8 mouse cellular contexts compared by ENCODE assay signal in genomic region chr15:80706596-80706995, GRCm38 (mm10). TPM values are rescaled to one million over a fixed set of nuclear protein-coding genes. Genes with fewer than 3 reads are reported as not detected.
DNase-seq lines count a peak whose midpoint lies in the region; ATAC-seq and TF ChIP-seq lines count a peak whose summit lies in the region.

No protein-coding gene starts in this region.

- peak in 1 of 2 experiments; percentile 27 for DNase-seq in cerebellum, adult 2 months
- no peak for DNase-seq in cerebellum, postnatal 36 days
- no peak for DNase-seq in testis, postnatal 14 days (ENCODE audit: low spot score)
- DNase-seq in liver, embryonic 11.5 days (ENCODE audit: low spot score), result no peak
- peak; percentile 43 for DNase-seq in stomach, postnatal 0 days (ENCODE audit: low spot score)
- DNase-seq in layer of hippocampus, postnatal 14 days (ENCODE audit: low spot score in 2 of 2), result no peak
- no peak for DNase-seq in ovary, postnatal 36 days (ENCODE audit: low spot score)

- peak overlapping the region; percentile 64 for H3K4me2 ChIP-seq in liver, embryonic 11.5 days
- H3K4me2 ChIP-seq in stomach, postnatal 0 days (replicated peaks; ENCODE audit: low read depth), result peak overlapping the region; percentile 56

- H3K4me1 ChIP-seq in cerebellum, adult 2 months (ENCODE audit: control insufficient read depth, insufficient read depth, low read length), result peaks cover 7% of the 10 kb centered on the region; the same call in 1 of the 2 replicates
- H3K4me1 ChIP-seq in testis, adult 2 months (ENCODE audit: control insufficient read depth, insufficient read depth, low read length), result peaks cover 16% of the 10 kb centered on the region
- peaks cover 11% of the 10 kb centered on the region for H3K4me1 ChIP-seq in liver, embryonic 11.5 days (replicated peaks; ENCODE audit: control insufficient read depth, insufficient read depth, low read length)
- peaks cover 4% of the 10 kb centered on the region; the same call in 1 of the 2 replicates for H3K4me1 ChIP-seq in stomach, postnatal 0 days (replicated peaks; ENCODE audit: control insufficient read depth, insufficient read depth)

- TF ChIP-seq POLR2A in cerebellum, adult 2 months (IDR thresholded peaks at IDR 0.05; ENCODE audit: borderline replicate concordance, insufficient read depth, low read length), result no peak
- TF ChIP-seq POLR2A in testis, adult 2 months (IDR thresholded peaks at IDR 0.05; ENCODE audit: control insufficient read depth, low read depth, low read length), result peak; percentile 37; the same call in 1 of the 2 replicates

- TF ChIP-seq EP300 in stomach, postnatal 0 days (optimal IDR thresholded peaks at IDR 0.05), result no peak

- peak overlapping the region; percentile 60 for H3K4me3 ChIP-seq in cerebellum, adult 2 months (replicated peaks; ENCODE audit: insufficient read depth, low read depth, low read length)
- H3K4me3 ChIP-seq in testis, adult 2 months (ENCODE audit: control insufficient read depth, low read depth, low read length), result peak overlapping the region; percentile 82
- H3K4me3 ChIP-seq in liver, embryonic 11.5 days (ENCODE audit: low read depth, low read length), result peak overlapping the region; percentile 38
- H3K4me3 ChIP-seq in stomach, postnatal 0 days (ENCODE audit: low read depth, low read length), result peak overlapping the region; percentile 25

- no peaks in the 10 kb centered on the region for H3K27me3 ChIP-seq in cerebellum, adult 2 months (ENCODE audit: control insufficient read depth, insufficient read depth, low read length)
- no peaks in the 10 kb centered on the region for H3K27me3 ChIP-seq in testis, adult 2 months (ENCODE audit: control insufficient read depth, insufficient read depth, low read length)
- no peaks in the 10 kb centered on the region for H3K27me3 ChIP-seq in liver, embryonic 11.5 days (replicated peaks; ENCODE audit: control insufficient read depth, insufficient read depth, low read length)
- H3K27me3 ChIP-seq in stomach, postnatal 0 days (ENCODE audit: control insufficient read depth, insufficient read depth, low read length), result no peaks in the 10 kb centered on the region

- H3K36me3 ChIP-seq in testis, adult 2 months (ENCODE audit: control insufficient read depth, insufficient read depth, low read length), result no peaks in the 10 kb centered on the region
- no peaks in the 10 kb centered on the region for H3K36me3 ChIP-seq in liver, embryonic 11.5 days (ENCODE audit: control insufficient read depth, insufficient read depth, low read length)
- no peaks in the 10 kb centered on the region for H3K36me3 ChIP-seq in stomach, postnatal 0 days (ENCODE audit: control insufficient read depth, insufficient read depth, low read length)

- H3K9ac ChIP-seq in liver, embryonic 11.5 days (ENCODE audit: low read depth, low read length), result peak overlapping the region; percentile 39
- peak overlapping the region; percentile 41; the same call in 1 of the 2 replicates for H3K9ac ChIP-seq in stomach, postnatal 0 days (ENCODE audit: low read length)

- H3K27ac ChIP-seq in cerebellum, adult 2 months (ENCODE audit: insufficient read depth, low read length), result no peak overlapping the region
- H3K27ac ChIP-seq in testis, adult 2 months (ENCODE audit: control insufficient read depth, insufficient read depth, low read depth, low read length), result peak overlapping the region; percentile 79
- H3K27ac ChIP-seq in liver, embryonic 11.5 days (ENCODE audit: low read depth, low read length), result 0 out of 2 replicates have a peak overlapping the region, but pooled peaks have one; percentile 6
- peak overlapping the region; percentile 71 for H3K27ac ChIP-seq in stomach, postnatal 0 days (replicated peaks)

- ATAC-seq in liver, embryonic 11.5 days (replicated peaks; ENCODE audit: low FRiP score), result no peak
- ATAC-seq in stomach, postnatal 0 days (ENCODE audit: low FRiP score, low TSS enrichment), result no peak

- TF ChIP-seq CTCF in cerebellum, adult 2 months (IDR thresholded peaks at IDR 0.05; ENCODE audit: borderline replicate concordance, insufficient read depth, low read depth, low read length), result no peak
- TF ChIP-seq CTCF in testis, adult 2 months (IDR thresholded peaks at IDR 0.05; ENCODE audit: control insufficient read depth, insufficient read depth, insufficient replicate concordance, low read depth, low read length), result no peak
- no peak for TF ChIP-seq CTCF in stomach, postnatal 0 days (IDR thresholded peaks at IDR 0.05; ENCODE audit: low read depth)

- WGBS in cerebellum, adult 2 months, result 5% methylated on average over 11 of the region's 11 CpGs
- WGBS in liver, embryonic 11.5 days, result 38% methylated on average over 11 of the region's 11 CpGs
- WGBS in stomach, postnatal 0 days, result 3% methylated on average over 11 of the region's 11 CpGs

- H3K9me3 ChIP-seq in liver, embryonic 11.5 days (ENCODE audit: control insufficient read depth, low read length), result no peaks in the 10 kb centered on the region
- H3K9me3 ChIP-seq in stomach, postnatal 0 days (ENCODE audit: control insufficient read depth, low read length), result no peaks in the 10 kb centered on the region

RNA-seq across cellular contexts. Expression of gene Tnrc6b, which starts 4.5 kb away (rescaled TPM):
- 32.5 and 36.3 TPM in 2 replicates for polyA plus RNA-seq in cerebellum, adult 2 months (2012; rRNA removed)
- polyA plus RNA-seq in testis, adult 2 months (2012; rRNA removed), result 26.5 and 29.5 TPM in 2 replicates
- 17.7 and 18.5 TPM in 2 replicates for polyA plus RNA-seq in liver, embryonic 11.5 days (2014; fragmentation: Nextera tagmentation; extraction: Ambion mirVana)
- 8.5 and 9.4 TPM in 2 replicates for polyA plus RNA-seq in stomach, postnatal 0 days (2015; fragmentation: Nextera tagmentation; extraction: Ambion mirVana)
- total RNA-seq in layer of hippocampus, postnatal 14 days (2021), result 100 to 1,000 TPM; 110 to 128 TPM

RNA-seq across cellular contexts. Expression of gene Fam83f, which starts 34.9 kb away (rescaled TPM):
- 0.25 and 0.35 TPM in 2 replicates for polyA plus RNA-seq in cerebellum, adult 2 months (2012; rRNA removed)
- 0.95 and 1.3 TPM in 2 replicates for polyA plus RNA-seq in testis, adult 2 months (2012; rRNA removed)
- 0.34 and 0.61 TPM in 2 replicates for polyA plus RNA-seq in liver, embryonic 11.5 days (2014; fragmentation: Nextera tagmentation; extraction: Ambion mirVana)
- polyA plus RNA-seq in stomach, postnatal 0 days (2015; fragmentation: Nextera tagmentation; extraction: Ambion mirVana), result 20.5 and 24.3 TPM in 2 replicates
- under 1 TPM; 0.17 to 0.25 TPM for total RNA-seq in layer of hippocampus, postnatal 14 days (2021)

Comparison
In these comparisons a context has a peak if more than half of its experiments do, and no peak if none do; other contexts are left out.
1. H3K4me3 ChIP-seq: peak in every context shown above with its lines; median percentile 82 in testis, adult 2 months; 60 in cerebellum, adult 2 months; 38 in liver, embryonic 11.5 days; 25 in stomach, postnatal 0 days.